Mouse (Mus musculus): ENCODE measurements around the gene Pgk1. TPM values are rescaled to one million over a fixed set of nuclear protein-coding genes. Genes with fewer than 3 reads are reported as not detected.

Gene Pgk1
- 17.5 and 21.5 TPM in 2 replicates for polyA plus RNA-seq (2012)

DNA sequence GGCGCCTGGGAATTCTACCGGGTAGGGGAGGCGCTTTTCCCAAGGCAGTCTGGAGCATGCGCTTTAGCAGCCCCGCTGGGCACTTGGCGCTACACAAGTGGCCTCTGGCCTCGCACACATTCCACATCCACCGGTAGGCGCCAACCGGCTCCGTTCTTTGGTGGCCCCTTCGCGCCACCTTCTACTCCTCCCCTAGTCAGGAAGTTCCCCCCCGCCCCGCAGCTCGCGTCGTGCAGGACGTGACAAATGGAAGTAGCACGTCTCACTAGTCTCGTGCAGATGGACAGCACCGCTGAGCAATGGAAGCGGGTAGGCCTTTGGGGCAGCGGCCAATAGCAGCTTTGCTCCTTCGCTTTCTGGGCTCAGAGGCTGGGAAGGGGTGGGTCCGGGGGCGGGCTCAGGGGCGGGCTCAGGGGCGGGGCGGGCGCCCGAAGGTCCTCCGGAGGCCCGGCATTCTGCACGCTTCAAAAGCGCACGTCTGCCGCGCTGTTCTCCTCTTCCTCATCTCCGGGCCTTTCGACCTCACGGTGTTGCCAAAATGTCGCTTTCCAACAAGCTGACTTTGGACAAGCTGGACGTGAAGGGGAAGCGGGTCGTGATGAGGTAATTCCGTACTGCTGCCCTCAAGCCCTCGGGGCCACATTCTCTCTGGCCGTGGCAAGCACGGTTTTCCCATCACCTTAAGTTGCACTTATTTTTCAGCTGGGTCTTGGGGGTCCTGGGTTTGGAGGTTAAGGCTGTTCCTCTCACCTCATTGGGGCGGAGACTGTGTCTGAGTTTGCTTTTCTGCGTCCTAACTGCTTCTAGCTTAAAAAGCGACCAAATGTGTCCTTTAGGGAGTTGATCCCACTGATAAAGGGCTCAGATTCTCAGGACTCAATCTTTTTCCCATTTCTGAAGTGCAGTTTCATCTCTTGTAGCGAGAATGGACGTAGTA lies at the start of gene Pgk1:
Gene Pgk1, plus strand, starts transcription at position 388 of the 937 bp plus-strand sequence.

GRCm38 (mm10) chrX:106142936-106143335 lies 44.0 kb upstream of the Pgk1 start, which contains the start of gene Tlr13:
Gene Tlr13 (plus strand): TSS chrX:106143204.

GRCm38 (mm10) chrX:106221058-106221457 lies 34.2 kb downstream of the Pgk1 start, which contains the start of gene Taf9b:
Gene Taf9b (minus strand): TSS chrX:106221158.

Other genes with a start within 250 kb of the Pgk1 start
- gene Magt1, start 175.2 kb upstream of the Pgk1 start, polyA plus RNA-seq (2012) = 4.3 and 5.3 TPM in 2 replicates
- gene Cox7b, start 171.4 kb upstream of the Pgk1 start, polyA plus RNA-seq (2012) = 9.2 and 11.0 TPM in 2 replicates
- gene Atp7a, start 159.8 kb upstream of the Pgk1 start, polyA plus RNA-seq (2012) = 0.22 and 0.45 TPM in 2 replicates
- gene Tlr13, start 43.9 kb upstream of the Pgk1 start, polyA plus RNA-seq (2012) = 0.01 and 0.04 TPM in 2 replicates
- 0.24 and 0.26 TPM in 2 replicates for gene Taf9b, start 34.1 kb downstream of the Pgk1 start, polyA plus RNA-seq (2012)
- gene Fnd3c2, start 68.3 kb downstream of the Pgk1 start, polyA plus RNA-seq (2012) = not detected in 2 replicates